Mouse (Mus musculus) cerebellum, adult 9-11 months (tissue): ENCODE measurements around the gene Marveld1.
A peak's percentile ranks its signal among the peaks of the same experiment; 100 is the strongest.

Experiments
- DNase-seq: peaks from one replicate; pipeline ENCODE4 v3.0.0; 2022

Marveld1 gene

GRCm38 (mm10) chr19:42141998-42142397, 5.2 kb upstream of the Marveld1 start:
- no peak for DNase-seq

DNA sequence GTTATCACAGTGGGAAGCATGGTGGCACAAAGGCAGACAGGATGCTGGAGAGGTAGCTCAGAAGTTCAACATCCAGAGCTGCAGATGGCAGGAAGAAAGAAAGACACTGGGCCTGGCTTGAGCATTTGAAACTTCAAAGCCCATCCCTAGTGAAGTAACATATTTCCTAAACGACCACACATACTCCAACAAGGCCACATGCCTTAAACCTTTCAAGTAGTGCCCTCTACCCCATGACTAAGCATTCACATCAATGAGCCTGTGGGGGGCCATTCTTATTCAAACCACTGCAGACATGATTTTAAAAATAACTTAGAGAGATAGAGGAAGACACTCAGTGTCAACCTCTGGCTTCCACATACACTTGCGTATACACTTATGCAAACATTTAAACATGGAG, 4.4 kb upstream of the Marveld1 start:
- DNase-seq: no peak

GRCm38 (mm10) chr19:42144067-42144466, 3.1 kb upstream of the Marveld1 start:
- no peak for DNase-seq

GRCm38 (mm10) chr19:42144541-42145167, 2.5 kb upstream of the Marveld1 start:
- DNase-seq: peak; percentile 68

GRCm38 (mm10) chr19:42145210-42145609, 2.0 kb upstream of the Marveld1 start:
- DNase-seq: no peak

DNA sequence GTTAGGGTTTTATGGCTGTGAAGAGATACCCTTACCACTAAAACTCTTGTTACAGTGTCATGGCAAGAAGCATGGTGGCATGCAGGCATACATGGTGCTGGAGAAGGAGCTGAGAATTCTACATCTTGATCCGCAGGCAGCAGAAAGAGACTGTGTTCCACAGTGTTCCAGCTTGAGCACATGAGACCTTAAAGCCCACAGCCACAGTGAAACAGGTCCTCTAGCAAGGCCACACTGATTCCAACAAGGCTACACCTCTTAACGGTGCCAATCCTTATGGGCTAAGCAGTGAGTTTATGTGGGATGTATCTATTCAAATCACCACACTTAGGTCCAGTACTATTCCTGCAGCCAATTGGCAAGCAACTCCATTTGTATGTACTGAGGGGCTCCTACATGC, 1.5 kb upstream of the Marveld1 start:
- DNase-seq: no peak

GRCm38 (mm10) chr19:42146276-42147010, 757 bp upstream of the Marveld1 start:
- DNase-seq: peak; percentile 40

DNA sequence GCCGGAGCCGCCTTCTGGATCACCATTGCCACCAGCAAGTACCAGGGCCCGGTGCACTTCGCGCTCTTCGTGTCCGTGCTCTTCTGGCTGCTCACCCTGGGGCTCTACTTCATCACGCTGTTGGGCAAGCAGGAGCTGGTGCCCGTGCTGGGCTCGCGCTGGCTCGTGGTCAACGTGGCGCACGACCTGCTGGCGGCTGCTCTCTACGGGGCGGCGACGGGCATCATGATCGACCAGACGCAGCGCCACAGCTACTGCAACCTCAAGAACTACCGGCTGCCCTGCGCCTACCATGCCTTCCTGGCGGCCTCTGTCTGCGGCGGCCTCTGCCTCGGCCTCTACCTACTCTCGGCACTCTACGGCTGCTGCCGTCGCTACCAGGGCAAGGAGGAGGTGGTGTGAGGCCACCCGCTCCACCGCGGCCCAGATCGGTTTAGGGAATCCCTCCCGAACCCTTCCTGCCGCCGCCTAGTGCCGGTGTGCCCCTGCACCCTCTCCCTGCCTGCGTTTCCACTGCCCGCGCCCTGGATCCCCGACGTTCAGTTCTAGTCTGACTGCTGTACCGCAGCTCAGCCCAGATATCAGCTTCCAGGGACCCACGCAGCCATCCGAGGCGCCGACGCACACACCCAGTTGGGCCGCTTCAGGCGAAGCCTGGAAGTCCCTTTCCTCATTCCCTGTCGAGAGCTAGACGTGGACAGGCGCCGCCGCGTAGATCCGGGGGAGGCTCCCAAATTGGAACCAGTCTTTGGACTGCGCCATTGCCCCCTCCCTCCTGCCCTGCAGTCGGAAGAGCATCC, 769 bp downstream of the Marveld1 start:
- DNase-seq: peak; percentile 78

- DNase-seq: no peak
These were observed 1.3 kb downstream of the Marveld1 start for GRCm38 (mm10) chr19:42148569-42148860.

GRCm38 (mm10) chr19:42151990-42152389, 4.8 kb downstream of the Marveld1 start:
- peak; percentile 90 for DNase-seq

- DNase-seq: no peak
These were observed 10.5 kb downstream of the Marveld1 start for GRCm38 (mm10) chr19:42157493-42158237.

DNA sequence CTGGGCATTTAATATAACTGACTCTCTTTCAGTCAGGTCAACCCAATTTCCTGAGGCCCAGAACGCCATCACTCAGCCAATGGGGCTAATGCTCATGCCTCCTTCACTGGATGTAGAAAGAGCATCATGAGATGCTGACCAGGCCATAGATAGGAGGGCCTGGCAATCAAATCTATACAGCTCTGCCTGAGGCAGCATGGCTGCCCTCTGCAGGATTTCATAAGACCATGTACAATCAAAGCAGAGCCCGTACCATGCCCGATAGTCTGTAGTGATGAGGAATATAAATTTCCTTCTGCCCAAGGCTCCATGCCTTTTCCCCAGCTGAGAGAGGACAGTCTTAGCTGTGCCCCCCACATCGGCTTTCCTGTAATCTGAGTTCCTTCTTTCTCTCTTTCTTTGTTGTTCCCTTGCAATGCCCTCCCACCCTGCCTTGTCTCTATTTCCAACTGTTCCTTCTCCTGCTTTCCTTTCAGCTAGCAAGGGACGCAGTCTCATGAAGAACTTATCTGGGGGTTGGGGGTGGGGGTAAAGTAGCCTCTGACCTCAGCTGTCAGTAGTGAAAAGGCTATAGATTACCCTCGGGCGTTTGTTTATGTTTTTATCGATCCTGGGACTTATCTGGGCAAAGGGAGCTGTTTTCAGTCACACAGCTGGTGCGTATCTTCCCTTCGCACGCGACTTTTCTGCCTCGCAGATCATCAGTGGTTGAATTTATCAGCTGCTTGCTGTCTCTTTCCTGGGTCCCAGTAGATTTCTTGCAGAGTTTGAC, 11.2 kb downstream of the Marveld1 start:
- no peak for DNase-seq

DNA sequence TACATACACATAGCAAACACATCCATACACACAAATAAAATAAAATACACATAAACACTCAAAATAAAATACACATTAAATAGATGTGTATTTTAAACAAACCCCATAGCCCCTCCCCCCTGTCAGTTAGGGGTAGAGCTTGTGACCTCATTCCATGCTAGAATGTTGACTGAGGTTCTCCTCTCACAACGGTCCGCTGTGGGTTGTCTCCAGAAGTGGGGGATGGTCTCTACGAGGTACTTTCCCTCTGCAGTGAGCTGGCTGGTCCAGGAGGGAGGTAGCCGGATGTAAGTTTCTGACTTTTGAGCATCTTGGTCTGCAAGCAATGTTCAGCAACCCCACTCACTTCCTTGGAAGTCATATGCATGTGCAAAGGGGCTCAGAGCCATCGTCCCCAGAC, 16.6 kb downstream of the Marveld1 start, which contains the start of gene Zfyve27:
TSS of gene Zfyve27 (plus strand) at position 188 of the 400 bp plus-strand sequence.
- DNase-seq: no peak

- DNase-seq: no peak
These were observed 17.0 kb downstream of the Marveld1 start for GRCm38 (mm10) chr19:42164188-42164587.

DNA sequence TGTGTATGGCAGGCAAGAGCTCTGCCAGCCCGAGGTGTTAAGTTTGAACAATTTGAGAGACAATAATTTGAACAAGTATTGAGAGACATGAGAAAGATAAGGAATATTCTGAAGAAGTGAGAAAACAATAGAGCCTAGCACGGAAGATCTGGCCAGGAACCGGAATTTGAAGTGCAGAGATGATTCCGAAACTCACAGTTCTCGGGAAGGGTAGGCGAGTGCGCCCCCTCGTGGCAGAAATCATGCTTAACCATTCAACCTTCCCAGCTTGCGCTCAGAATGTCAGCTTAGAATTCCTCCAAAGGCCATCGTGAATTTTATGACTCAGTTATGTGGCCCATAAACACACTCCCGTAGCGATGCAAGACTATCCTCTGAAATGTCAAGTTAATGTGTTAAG, 18.9 kb downstream of the Marveld1 start:
- DNase-seq: peak; percentile 77

- DNase-seq: no peak
These were observed 19.6 kb downstream of the Marveld1 start for GRCm38 (mm10) chr19:42166766-42167165.

- DNase-seq: peak; percentile 50
These were observed 20.3 kb downstream of the Marveld1 start for GRCm38 (mm10) chr19:42167489-42167888.

GRCm38 (mm10) chr19:42169322-42169975, 22.2 kb downstream of the Marveld1 start:
- peak; percentile 73 for DNase-seq

DNA sequence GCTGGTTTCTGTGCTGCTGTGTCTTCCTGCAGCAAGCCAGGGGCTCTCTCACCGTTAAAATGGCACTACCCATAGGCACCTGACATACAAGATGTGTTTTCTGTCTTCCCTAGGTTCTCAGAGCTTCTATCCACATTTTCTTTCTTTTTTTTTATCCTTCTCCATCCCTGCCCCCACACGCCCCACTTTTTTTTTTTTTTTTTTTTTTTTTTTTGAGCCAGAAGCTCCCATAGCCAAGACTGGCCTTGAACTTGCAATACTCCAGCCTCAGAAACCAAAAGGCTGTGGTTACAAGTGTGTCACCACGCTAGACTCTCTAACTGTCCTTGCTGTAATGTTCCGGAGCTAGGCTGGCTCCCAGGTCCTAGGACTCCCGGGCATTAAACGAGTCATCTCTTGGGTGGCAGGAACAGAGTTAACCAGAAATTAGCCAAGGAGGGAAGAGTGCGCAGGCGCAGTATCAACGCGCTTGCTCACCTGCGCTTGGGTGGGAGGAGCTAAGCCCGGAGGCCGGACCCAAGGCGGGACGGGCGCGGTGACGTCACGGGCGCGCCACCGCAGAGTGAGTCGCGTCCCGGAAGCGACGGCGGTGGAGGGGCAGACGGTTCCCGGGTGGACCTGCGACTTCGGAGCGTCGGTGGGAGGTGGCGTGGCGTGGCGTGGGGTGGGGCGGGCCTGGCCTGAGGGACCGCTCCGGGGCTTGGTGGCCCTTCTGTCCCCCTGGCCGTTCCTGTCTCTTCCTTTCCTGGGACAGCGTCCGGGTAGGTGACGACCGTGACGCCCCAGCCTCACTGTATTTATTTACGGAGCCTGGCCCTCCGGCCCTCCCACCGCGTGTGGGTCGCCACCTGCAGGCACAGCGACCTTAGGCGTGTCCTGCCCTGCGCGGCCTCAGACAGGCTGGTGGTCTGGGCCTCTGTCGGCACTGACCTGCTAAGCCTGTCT, 23.1 kb downstream of the Marveld1 start:
- peak; percentile 97 for DNase-seq

DNA sequence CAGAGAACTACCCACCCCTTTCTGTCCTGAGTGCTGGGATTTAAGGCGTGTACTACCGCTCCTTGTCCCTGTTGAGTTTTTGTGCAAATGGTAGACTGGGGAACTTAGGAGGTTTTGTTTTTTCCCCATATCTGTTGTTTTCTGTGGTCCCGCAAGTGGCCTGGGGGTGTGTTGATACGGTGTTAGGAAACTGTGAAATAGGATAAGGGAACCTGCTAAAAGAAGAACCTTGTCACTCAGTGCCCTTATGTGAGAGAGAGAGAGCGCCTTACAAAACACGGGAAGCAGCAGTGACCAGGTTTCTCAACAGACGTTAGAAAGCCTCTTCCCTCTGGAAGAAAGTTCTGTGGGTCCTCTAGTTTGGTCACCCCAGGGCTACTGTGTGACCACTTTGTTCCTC, 29.6 kb downstream of the Marveld1 start:
- DNase-seq: no peak

- no peak for DNase-seq
These were observed 30.3 kb downstream of the Marveld1 start for GRCm38 (mm10) chr19:42177461-42177860.
